Mouse (Mus musculus) 416B (cell line): ENCODE measurements around the gene Sgsh.
A peak's percentile ranks its signal among the peaks of the same experiment; 100 is the strongest.

Experiments
- DNase-seq: peaks from one replicate; pipeline ENCODE4 v3.0.0; 2011; ENCODE audit warnings: low read depth

Gene Sgsh

GRCm38 (mm10) chr11:119375425-119375824 is 20.1 kb upstream of the Sgsh start:
- DNase-seq = peak; percentile 80

GRCm38 (mm10) chr11:119363534-119364145 is 8.3 kb upstream of the Sgsh start:
- peak; percentile 81 for DNase-seq

GRCm38 (mm10) chr11:119362769-119363533 is 7.6 kb upstream of the Sgsh start:
- DNase-seq = no peak

- DNase-seq = no peak
Observed at GRCm38 (mm10) chr11:119359089-119359488, 3.8 kb upstream of the Sgsh start.

GRCm38 (mm10) chr11:119354798-119355442 is 416 bp downstream of the Sgsh start:
- DNase-seq = peak; percentile 97

- DNase-seq = no peak
Observed at GRCm38 (mm10) chr11:119353946-119354345, 1.4 kb downstream of the Sgsh start.

GRCm38 (mm10) chr11:119352113-119352512 is 3.2 kb downstream of the Sgsh start:
- DNase-seq = peak; percentile 54

GRCm38 (mm10) chr11:119347125-119347524 is 8.2 kb downstream of the Sgsh start:
- peak; percentile 45 for DNase-seq

GRCm38 (mm10) chr11:119344865-119345264 is 10.5 kb downstream of the Sgsh start:
- peak; percentile 83 for DNase-seq

GRCm38 (mm10) chr11:119344178-119344577 is 11.2 kb downstream of the Sgsh start:
- DNase-seq = no peak

- peak; percentile 91 for DNase-seq
Observed at GRCm38 (mm10) chr11:119339637-119340036, 15.7 kb downstream of the Sgsh start.

- no peak for DNase-seq
Observed at GRCm38 (mm10) chr11:119339179-119339578, 16.2 kb downstream of the Sgsh start.

- DNase-seq = peak; percentile 55
Observed at GRCm38 (mm10) chr11:119338271-119339059, 16.9 kb downstream of the Sgsh start.

- no peak for DNase-seq
Observed at GRCm38 (mm10) chr11:119331970-119332369, 23.4 kb downstream of the Sgsh start.

- DNase-seq = no peak
Observed at GRCm38 (mm10) chr11:119330592-119330991, 24.7 kb downstream of the Sgsh start.

- DNase-seq = peak; percentile 25
Observed at GRCm38 (mm10) chr11:119325068-119325467, 30.3 kb downstream of the Sgsh start.

- no peak for DNase-seq
Observed at GRCm38 (mm10) chr11:119322521-119322920, 32.8 kb downstream of the Sgsh start.

- DNase-seq = no peak
Observed at GRCm38 (mm10) chr11:119316720-119317119, 38.6 kb downstream of the Sgsh start.

GRCm38 (mm10) chr11:119314252-119314936 is 40.9 kb downstream of the Sgsh start:
- DNase-seq = no peak

- DNase-seq = no peak
Observed at GRCm38 (mm10) chr11:119310621-119311020, 44.7 kb downstream of the Sgsh start.

GRCm38 (mm10) chr11:119307916-119308315 is 47.4 kb downstream of the Sgsh start:
- no peak for DNase-seq

- no peak for DNase-seq
Observed at GRCm38 (mm10) chr11:119307658-119307867, 47.8 kb downstream of the Sgsh start, which contains the start of gene Card14. Gene Card14, plus strand, starts transcription at chr11:119307768.
